Mouse (Mus musculus): ENCODE results near the gene Zic5. TPM values are rescaled to one million over a fixed set of nuclear protein-coding genes. Genes with fewer than 3 reads are reported as not detected.
"Not testable (repeated sequence)": the region's sequence is repeated elsewhere in the genome, so short reads cannot be mapped to it uniquely, and the experiment has no call there.

Zic5 gene
- polyA plus RNA-seq, 1 experiment from 2014 or later = not detected

DNA sequence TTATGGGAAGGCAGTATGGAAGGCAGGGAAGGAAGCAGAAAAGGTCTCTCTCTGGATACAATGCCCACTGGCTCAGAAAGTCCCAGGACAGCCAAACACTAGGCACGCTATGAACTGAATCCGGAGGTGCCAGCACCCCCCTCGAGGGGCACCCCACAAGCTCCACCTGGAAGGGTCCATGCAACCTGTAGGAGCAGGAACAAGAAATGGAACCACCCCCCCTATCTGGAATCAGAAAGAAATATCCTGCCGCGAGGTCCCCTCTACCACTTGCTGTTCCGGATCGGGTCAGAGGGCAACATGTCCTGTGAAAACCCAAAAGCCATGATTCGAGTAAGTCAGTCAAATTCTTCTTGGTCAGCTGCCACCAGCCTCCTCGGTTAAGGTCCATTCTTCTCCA lies 3.5 kb downstream of the Zic5 start:
- H3K4me1 ChIP-seq (replicated peaks; ENCODE audit: control insufficient read depth, insufficient read depth, low read length) = peaks cover 8% of the 10 kb centered on the region; the same call in 1 of the 2 replicates
- ATAC-seq = no peak
- no peak overlapping the region for H3K9ac ChIP-seq (ENCODE audit: low read depth, low read length)
- H3K27ac ChIP-seq (ENCODE audit: low read depth, low read length) = no peak overlapping the region
- H3K27me3 ChIP-seq (replicated peaks; ENCODE audit: control insufficient read depth, insufficient read depth, low read length) = peaks cover 71% of the 10 kb centered on the region
- no peak overlapping the region for H3K4me2 ChIP-seq (replicated peaks; ENCODE audit: low read depth)
- TF ChIP-seq CTCF (IDR thresholded peaks at IDR 0.05; ENCODE audit: low read depth) = no peak
- 36% methylated on average over 9 of the region's 9 CpGs for WGBS
- no peak overlapping the region for H3K4me3 ChIP-seq (ENCODE audit: low read depth, low read length)
- no peaks in the 10 kb centered on the region for H3K36me3 ChIP-seq (ENCODE audit: control insufficient read depth, insufficient read depth)
- H3K9me3 ChIP-seq (ENCODE audit: control insufficient read depth) = no peaks in the 10 kb centered on the region

DNA sequence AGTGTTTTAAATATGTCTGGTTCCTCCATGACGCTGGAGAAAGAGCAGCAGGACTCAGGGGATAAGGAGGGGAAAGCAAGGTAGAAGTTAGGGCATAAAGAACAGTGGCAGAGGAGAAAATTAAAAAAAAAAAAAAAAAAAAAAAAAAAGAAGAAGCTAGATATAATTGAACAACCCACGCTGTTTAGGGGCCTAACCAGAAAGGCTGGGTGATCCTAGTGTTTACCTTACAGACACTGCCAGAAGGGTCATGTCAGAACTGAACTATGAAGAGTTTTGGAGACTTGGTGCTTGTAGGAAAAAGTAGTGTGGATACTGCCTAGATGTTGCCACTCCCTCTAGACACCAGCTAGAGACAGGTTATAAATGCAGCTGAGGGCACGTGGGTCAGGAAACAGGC lies 4.0 kb downstream of the Zic5 start:
- Histone ChIP-seq H3K9me3 (ENCODE audit: control insufficient read depth) (no peaks in the 10 kb centered on the region), H3K9ac (ENCODE audit: low read depth, low read length) (no peak overlapping the region), H3K4me2 (replicated peaks; ENCODE audit: low read depth) (no peak overlapping the region), H3K4me1 (replicated peaks; ENCODE audit: control insufficient read depth, insufficient read depth, low read length) (peaks cover 8% of the 10 kb centered on the region; the same call in 1 of the 2 replicates), H3K4me3 (ENCODE audit: low read depth, low read length) (no peak overlapping the region), H3K27ac (ENCODE audit: low read depth, low read length) (no peak overlapping the region), H3K27me3 (replicated peaks; ENCODE audit: control insufficient read depth, insufficient read depth, low read length) (peaks cover 67% of the 10 kb centered on the region), H3K36me3 (ENCODE audit: control insufficient read depth, insufficient read depth) (no peaks in the 10 kb centered on the region)
- no peak for TF ChIP-seq CTCF (IDR thresholded peaks at IDR 0.05; ENCODE audit: low read depth)
- no peak for ATAC-seq
- WGBS = 42% methylated on average over 3 of the region's 3 CpGs

DNA sequence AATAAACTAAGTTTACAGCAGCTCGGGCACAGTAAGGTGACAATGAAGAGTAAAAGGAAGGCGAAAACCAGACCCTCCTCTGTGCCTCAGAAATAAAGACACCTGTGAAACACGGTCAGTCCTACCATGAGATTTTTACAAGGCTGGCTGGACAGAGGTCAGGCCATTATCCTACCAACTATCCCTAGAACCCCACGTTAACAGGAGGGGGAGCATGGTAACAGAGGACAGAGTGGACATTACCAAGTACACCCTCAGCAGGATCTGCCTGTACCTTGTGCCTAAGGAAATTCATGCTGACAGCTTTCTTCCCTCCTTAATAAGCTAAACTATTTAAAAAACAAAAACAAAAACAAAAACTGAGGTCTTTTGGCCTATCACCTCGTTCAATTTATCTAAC lies 5.3 kb downstream of the Zic5 start:
- Histone ChIP-seq H3K4me1 (replicated peaks; ENCODE audit: control insufficient read depth, insufficient read depth, low read length) (peaks cover 7% of the 10 kb centered on the region; the same call in 1 of the 2 replicates), H3K9ac (ENCODE audit: low read depth, low read length) (no peak overlapping the region), H3K27me3 (replicated peaks; ENCODE audit: control insufficient read depth, insufficient read depth, low read length) (peaks cover 67% of the 10 kb centered on the region), H3K27ac (ENCODE audit: low read depth, low read length) (no peak overlapping the region), H3K4me3 (ENCODE audit: low read depth, low read length) (no peak overlapping the region), H3K9me3 (ENCODE audit: control insufficient read depth) (no peaks in the 10 kb centered on the region), H3K4me2 (replicated peaks; ENCODE audit: low read depth) (no peak overlapping the region), H3K36me3 (ENCODE audit: control insufficient read depth, insufficient read depth) (no peaks in the 10 kb centered on the region)
- 59% methylated on average over 5 of the region's 5 CpGs for WGBS
- no peak for TF ChIP-seq CTCF (IDR thresholded peaks at IDR 0.05; ENCODE audit: low read depth)
- no peak for ATAC-seq

DNA sequence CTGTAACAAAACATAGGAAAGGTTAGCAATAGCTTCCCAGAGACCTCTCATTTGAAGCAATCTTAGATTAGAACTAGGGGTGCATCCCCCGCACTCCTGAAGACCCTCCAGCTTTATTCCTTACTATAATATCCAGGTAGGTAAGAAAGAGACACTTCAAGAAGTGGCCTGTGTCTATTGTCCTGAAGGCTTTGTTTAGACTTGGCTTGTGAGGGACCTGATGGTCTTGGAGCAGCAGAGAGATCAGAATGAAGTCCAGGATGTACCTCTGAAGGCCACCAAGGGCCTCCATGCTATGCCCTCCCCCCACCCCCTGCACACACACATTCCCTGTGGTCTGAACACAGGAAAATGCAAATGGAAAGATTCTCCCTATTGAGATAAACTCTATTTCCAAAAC lies 5.7 kb downstream of the Zic5 start:
- Histone ChIP-seq H3K4me3 (ENCODE audit: low read depth, low read length) (no peak overlapping the region), H3K36me3 (ENCODE audit: control insufficient read depth, insufficient read depth) (no peaks in the 10 kb centered on the region), H3K9ac (ENCODE audit: low read depth, low read length) (no peak overlapping the region), H3K4me2 (replicated peaks; ENCODE audit: low read depth) (no peak overlapping the region), H3K9me3 (ENCODE audit: control insufficient read depth) (no peaks in the 10 kb centered on the region), H3K4me1 (replicated peaks; ENCODE audit: control insufficient read depth, insufficient read depth, low read length) (peaks cover 3% of the 10 kb centered on the region; the same call in 1 of the 2 replicates), H3K27me3 (replicated peaks; ENCODE audit: control insufficient read depth, insufficient read depth, low read length) (peaks cover 67% of the 10 kb centered on the region), H3K27ac (ENCODE audit: low read depth, low read length) (no peak overlapping the region)
- 86% methylated on average over 1 of the region's 1 CpGs for WGBS
- no peak for TF ChIP-seq CTCF (IDR thresholded peaks at IDR 0.05; ENCODE audit: low read depth)
- no peak for ATAC-seq

DNA sequence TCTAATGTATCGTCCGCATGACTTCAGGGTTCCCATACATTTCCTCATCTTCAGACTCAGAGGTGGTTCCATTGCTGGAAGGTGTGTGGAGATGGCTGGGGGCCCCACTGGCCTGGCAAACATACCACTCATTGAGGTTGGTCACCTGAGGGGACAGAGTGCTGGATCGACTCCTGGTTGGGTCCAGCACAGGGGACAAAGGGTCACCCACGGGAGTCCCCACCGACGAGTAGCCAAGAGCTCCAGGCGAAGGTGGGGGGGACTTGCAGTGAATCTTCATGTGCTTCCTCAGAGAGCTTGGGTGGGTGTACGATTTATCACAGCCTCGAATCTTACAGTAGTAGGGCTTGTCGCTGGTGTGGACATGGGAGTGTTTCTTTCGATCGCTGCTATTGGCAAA lies 6.1 kb downstream of the Zic5 start:
- peaks cover 67% of the 10 kb centered on the region for H3K27me3 ChIP-seq (replicated peaks; ENCODE audit: control insufficient read depth, insufficient read depth, low read length)
- not testable (repeated sequence) for ATAC-seq; H3K4me2 ChIP-seq (replicated peaks; ENCODE audit: low read depth); H3K9me3 ChIP-seq (ENCODE audit: control insufficient read depth); H3K4me3 ChIP-seq (ENCODE audit: low read depth, low read length); H3K27ac ChIP-seq (ENCODE audit: low read depth, low read length); H3K9ac ChIP-seq (ENCODE audit: low read depth, low read length); H3K4me1 ChIP-seq (replicated peaks; ENCODE audit: control insufficient read depth, insufficient read depth, low read length); H3K36me3 ChIP-seq (ENCODE audit: control insufficient read depth, insufficient read depth)
- WGBS = 76% methylated on average over 6 of the region's 12 CpGs

DNA sequence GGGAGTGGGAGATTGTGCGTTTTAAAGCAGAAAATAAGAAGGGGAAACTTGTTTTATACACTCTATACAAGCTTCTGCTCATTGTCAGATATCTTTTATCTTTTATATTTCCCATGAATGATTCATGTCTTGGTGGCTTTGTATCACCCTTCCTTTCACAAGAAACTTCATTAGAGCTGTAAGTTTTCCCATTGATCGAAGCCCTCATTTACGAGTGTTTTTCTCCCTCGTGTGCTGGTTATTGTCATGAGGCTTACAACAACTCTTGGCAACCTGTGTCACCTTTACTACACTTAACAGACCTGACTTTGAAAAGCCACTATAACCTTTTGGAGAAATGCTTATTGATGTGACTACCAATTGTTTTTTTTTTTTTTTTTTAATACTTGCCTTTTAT lies 9.9 kb downstream of the Zic5 start:
- no peak overlapping the region for H3K4me3 ChIP-seq (ENCODE audit: low read depth, low read length)
- H3K27me3 ChIP-seq (replicated peaks; ENCODE audit: control insufficient read depth, insufficient read depth, low read length) = peaks cover 70% of the 10 kb centered on the region
- no peaks in the 10 kb centered on the region for H3K36me3 ChIP-seq (ENCODE audit: control insufficient read depth, insufficient read depth)
- no peak overlapping the region for H3K4me2 ChIP-seq (replicated peaks; ENCODE audit: low read depth)
- H3K9ac ChIP-seq (ENCODE audit: low read depth, low read length) = no peak overlapping the region
- H3K27ac ChIP-seq (ENCODE audit: low read depth, low read length) = no peak overlapping the region
- no peak for TF ChIP-seq CTCF (IDR thresholded peaks at IDR 0.05; ENCODE audit: low read depth)
- H3K4me1 ChIP-seq (replicated peaks; ENCODE audit: control insufficient read depth, insufficient read depth, low read length) = no peaks in the 10 kb centered on the region
- WGBS = 64% methylated on average over 4 of the region's 4 CpGs
- no peaks in the 10 kb centered on the region for H3K9me3 ChIP-seq (ENCODE audit: control insufficient read depth)
- ATAC-seq = no peak

All from intestine, postnatal 0 days (tissue).